Mouse (Mus musculus): ENCODE results near the gene Rab3il1.
"Not testable (repeated sequence)": the region's sequence is repeated elsewhere in the genome, so short reads cannot be mapped to it uniquely, and the experiment has no call there.

The Rab3il1 gene

DNA sequence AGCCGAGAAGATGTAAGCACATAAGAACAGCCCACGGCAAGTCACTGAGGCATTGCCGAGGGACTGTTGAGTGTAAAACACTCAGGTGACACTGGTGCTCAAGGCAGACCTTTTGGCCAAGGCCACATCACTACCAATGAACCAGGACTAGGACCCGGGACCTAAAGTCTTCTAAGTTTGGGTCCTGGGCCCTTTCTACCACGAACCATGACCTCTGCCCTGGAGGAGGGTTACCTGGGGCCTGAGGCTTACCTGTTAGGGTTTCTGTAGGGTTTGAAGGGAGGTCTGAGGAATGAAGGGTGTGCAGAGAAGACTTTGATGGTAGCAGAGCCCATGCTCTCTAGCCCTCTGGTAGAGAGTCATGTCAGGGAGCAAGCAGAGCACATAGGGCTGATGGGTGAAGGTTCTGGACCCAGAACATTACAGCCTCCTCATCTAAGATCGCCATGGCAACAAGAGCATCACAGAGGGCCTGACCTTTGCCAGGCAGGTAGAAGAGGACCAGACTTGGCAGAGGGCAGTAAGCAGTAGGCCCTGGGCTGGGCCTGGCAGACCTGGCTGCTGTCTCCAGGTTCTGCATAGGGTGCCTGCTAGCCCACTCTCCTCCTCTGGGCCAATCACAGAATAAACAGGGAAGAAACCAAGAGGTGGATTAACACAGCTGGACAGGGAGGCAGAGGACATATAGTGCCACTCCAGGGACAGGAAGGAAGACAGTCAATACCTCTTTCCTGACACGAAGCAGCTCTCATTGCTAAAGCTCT, at the start of gene Rab3il1, which contains the start of gene Best1:
Gene Rab3il1 (plus strand): TSS at position 464 of the 764 bp plus-strand sequence.
Gene Best1 (minus strand): TSS at position 428 of the 764 bp plus-strand sequence.
- DNase-seq (ENCODE audit: low read depth): no peak

- DNase-seq (ENCODE audit: low read depth): no peak
Measured at GRCm38 (mm10) chr19:9952390-9952789, 49.1 kb upstream of the Rab3il1 start.

DNA sequence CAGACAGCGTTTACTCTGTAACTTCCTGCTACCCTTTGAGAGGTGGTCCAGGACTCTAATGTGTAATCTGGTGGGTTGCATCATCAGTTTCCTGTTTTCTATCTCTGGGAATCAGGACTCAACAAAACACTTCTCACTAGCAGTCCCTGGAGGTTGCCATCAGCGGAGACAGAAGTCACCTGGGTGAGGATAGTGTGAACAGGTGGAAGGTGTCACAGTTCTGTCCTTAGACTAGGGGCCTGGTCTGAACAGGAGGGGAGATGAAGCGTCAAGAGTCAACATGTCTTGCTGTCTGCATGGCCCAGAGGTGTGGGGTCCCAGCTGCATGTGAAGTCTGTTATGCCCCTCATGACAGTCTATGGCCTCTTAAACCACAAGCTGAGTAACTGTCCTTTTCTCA, 48.6 kb upstream of the Rab3il1 start:
- DNase-seq (ENCODE audit: low read depth): no peak

- DNase-seq (ENCODE audit: low read depth): peak; percentile 50
Measured at GRCm38 (mm10) chr19:9954055-9954810, 47.2 kb upstream of the Rab3il1 start.

GRCm38 (mm10) chr19:9954811-9955202, 46.7 kb upstream of the Rab3il1 start:
- DNase-seq (ENCODE audit: low read depth): no peak

DNA sequence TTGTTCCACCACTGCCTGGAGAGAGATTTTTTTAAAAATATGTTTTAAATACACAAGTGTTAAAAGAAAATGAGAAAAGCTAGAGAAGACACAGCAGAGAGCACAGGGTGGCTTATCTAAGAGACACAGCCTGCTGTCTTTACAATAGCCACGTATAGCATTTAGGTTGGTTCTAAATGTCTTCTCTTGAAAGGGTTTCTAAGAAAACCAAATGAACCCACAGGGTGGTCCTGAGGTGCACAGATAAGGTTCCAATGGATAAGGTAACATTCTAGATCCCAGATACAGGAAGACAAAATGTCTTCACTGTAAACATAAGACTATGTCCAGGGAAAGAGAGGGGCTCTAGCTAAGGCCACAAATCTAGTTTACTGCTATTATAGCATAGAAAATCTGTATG, 46.0 kb upstream of the Rab3il1 start:
- peak; percentile 66 for DNase-seq (ENCODE audit: low read depth)

GRCm38 (mm10) chr19:9956624-9957388, 44.7 kb upstream of the Rab3il1 start:
- no peak for DNase-seq (ENCODE audit: low read depth)

DNA sequence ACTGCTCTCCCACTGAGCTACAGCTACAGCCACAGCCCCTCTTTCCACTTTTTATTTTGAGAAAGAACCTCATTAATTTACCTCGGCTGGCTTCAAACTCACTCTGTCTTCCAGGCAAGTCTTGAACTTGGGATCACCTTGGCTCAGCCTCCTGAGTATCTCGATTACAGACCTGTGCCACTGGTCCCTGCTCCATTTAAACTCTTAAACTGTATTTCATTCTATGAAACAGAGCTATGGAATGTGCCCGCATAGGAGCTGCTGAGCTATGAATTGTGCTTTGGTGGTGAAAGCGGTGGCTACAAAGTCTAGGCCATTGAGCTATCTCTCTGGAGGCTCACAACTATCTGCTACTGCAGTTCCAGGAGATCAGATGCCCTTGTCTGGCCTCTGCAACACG, 43.5 kb upstream of the Rab3il1 start:
- no peak for DNase-seq (ENCODE audit: low read depth)

DNA sequence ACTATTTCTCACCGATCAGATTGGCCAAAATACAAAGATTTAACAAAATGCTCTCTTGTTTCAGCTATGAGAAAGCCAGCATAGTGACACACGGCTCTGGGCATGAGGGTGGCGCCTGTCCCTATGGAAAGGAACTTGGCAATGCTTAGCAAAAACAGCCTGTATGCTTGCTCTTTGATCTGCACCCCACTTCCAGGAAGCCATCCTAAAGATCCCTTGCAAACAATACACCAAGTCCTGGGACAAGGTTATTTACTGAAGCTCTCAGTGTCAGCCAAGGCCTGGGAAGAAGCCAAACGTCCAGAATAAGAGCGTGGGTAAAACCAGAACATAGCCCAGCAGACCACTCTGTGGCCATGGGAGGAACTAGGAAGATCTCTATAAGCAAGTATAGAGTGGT, 40.7 kb upstream of the Rab3il1 start:
- DNase-seq (ENCODE audit: low read depth): no peak

DNA sequence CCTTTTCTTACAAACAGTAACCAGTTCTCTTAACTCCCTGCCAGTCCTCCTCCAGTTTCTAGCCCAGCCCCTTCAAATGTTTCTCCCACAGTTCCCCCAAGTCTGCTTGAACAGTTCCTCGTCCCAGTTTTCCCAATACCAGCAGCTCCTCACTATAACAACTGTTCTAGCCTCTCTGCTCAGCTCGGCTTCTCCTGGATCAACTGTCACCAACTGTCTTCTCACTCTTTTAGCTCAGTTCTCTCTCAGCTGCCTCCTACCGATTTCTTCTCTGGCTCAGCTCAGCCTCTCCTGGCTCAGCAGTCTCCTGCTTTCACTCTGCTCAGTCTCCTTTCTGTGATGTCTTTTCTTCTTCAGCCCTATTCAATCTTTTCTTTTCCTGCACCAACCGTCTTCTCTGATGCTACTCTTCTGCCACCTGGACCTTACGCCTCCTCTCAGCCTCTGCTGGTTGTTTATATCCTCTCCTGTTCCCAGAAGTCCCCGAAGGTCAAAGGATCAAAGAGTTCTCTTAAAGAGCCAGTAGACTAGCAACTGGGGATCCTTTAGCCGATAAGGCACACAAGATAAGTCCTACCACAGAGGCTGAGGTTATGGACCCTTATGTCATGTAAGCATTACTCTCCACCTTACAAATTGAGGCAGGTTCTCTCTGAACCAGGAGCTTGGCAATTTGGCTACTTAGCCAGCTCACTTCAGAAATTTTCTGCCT, 37.1 kb upstream of the Rab3il1 start:
- no peak for DNase-seq (ENCODE audit: low read depth)

DNA sequence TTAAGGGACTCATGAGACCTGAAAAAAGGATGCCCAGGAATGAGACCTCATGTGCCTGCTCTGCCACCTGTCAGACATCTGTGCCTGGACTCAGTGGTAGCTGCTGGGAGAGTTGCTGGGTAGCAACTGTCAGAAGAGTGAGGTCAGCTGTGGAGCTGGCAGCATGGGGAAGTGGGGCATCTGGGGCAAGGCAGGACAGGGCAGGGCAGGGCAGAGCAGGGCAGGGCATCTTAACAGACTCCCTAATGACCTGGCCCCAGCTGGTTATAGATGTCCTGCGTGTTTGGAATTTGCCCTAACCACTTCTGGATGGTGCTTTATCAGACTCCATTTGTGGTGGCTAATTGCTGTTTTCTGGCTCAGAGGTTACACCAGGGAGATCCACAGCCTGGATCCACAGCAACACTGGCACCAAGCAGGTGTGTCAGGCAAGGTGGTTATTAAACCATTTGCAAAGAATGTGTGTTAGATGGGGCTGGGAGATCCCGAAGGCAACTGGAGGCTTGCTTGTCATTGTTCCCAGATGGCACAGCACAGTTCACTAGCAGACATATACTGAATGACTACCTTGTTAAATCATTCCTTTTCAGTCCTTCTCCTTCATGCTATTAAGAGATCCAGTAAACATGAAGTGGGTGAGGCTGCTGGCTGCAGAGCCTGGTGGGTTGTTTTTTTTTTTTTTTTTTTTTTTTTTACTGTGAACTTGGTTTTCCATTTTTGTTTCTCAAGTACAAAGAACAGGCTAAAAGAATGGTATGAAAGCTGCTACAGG, 35.2 kb upstream of the Rab3il1 start:
- no peak for DNase-seq (ENCODE audit: low read depth)

- DNase-seq (ENCODE audit: low read depth): no peak
Measured at GRCm38 (mm10) chr19:9968081-9968787, 33.2 kb upstream of the Rab3il1 start.

DNA sequence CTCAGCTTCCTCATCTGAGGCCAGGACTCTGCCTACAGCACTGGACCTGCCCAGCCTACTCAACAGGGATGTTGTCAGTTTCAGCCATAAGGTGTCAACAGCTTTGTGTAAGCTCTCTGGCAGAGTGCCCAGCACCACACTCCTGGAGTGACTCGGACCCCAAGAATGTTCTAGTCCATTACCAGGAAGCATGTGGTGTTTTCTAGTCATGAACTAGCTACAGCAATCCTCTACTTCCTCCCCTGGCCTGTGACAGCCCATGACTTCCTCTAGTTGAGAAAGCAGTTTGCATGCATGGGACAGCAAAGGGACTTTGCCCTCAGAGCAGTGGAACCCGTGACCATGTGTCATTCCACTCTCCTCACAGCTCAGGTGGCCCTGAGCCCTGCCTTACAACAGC, 26.6 kb upstream of the Rab3il1 start:
- DNase-seq (ENCODE audit: low read depth): not testable (repeated sequence)

DNA sequence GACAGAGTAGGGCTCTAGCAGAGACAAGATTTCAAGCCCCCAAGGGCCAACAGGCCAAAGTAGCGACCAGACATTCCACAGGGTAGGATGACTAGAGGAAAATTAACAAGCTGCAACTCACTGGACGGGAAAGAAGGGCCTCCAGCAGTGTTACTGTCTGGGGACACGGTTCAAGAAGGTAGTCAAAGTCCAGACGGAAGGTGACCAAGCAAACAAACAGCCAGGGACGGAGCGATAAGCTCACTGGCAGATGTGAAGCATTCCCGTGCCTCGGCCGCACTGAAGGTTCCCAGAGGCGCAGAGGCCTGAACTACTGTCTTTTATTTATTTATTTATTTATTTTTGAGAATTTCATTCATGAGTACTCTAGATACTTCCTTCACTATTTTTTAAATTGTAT, 24.4 kb upstream of the Rab3il1 start:
- no peak for DNase-seq (ENCODE audit: low read depth)

DNA sequence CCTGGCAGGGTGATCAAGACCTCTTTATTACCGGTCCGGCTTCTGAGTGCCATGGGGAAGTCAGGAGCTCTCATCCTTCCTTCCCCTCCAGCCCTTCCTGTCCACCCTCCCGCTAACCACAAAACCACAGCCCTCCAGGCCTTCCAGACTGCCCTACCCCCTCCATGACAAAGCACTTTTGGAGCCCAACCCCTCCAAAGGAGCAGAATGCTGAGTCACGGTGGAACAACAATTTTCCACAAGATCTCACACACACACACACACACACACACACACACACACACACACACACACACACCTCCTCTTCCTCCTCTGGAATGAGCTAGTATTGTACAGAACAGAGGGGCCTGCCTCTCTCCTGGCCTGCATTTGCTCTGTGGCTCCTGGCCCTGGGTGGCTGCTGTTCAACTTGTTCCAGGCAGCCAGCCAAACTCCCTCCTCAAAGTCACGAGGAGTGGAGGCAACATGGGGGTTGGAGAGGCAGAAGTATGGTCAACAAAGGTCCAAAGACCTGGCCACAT, 23.0 kb upstream of the Rab3il1 start:
- no peak for DNase-seq (ENCODE audit: low read depth)

GRCm38 (mm10) chr19:9979156-9979555, 22.3 kb upstream of the Rab3il1 start:
- DNase-seq (ENCODE audit: low read depth): no peak

- no peak for DNase-seq (ENCODE audit: low read depth)
Measured at GRCm38 (mm10) chr19:9980258-9980657, 21.2 kb upstream of the Rab3il1 start, which contains the start of gene Fth1. TSS of gene Fth1 (plus strand) at chr19:9980598.

DNA sequence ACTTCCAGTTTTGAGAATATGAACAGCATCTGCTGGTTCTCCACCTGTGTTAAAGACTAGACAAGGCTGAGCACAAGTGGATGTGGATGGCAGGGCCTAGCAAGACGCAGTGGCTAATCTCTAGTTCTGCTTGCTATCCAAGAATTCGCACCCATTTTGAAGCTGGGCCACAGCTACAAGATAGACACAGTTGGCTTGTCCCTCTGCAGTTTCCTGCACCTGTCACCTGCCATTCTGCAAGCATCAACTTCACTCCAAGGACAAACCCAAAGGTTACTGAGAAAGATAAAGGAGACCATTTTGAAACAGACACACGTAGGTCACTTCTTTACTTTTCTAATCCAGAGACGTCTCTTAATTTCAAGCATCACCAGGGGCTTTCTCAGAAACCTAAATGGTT, 19.8 kb upstream of the Rab3il1 start:
- DNase-seq (ENCODE audit: low read depth): no peak

GRCm38 (mm10) chr19:9982151-9982851, 19.2 kb upstream of the Rab3il1 start:
- DNase-seq (ENCODE audit: low read depth): peak; percentile 97

Data from c-Kit-positive CD71-positive TER-119-negative erythroid progenitor cells, embryonic 14.5 days (primary cell).